Mouse (Mus musculus) regulatory T cell (primary cell): ENCODE data around the gene Slc25a47.
"Not testable (repeated sequence)": the region's sequence is repeated elsewhere in the genome, so short reads cannot be mapped to it uniquely, and the experiment has no call there.

Experiments
- in situ Hi-C: fragments of 300-600 bp; cut with MboI, MseI; formaldehyde crosslinking; loops from one replicate; pipeline ENCODE4 v1.15.1; 2025; ENCODE audit warnings: high pct_unique_total_duplicates

The Slc25a47 gene

GRCm38 (mm10) chr12:108826282-108826957, 9.4 kb upstream of the Slc25a47 start:
- in situ Hi-C loops, result no loop called here

DNA sequence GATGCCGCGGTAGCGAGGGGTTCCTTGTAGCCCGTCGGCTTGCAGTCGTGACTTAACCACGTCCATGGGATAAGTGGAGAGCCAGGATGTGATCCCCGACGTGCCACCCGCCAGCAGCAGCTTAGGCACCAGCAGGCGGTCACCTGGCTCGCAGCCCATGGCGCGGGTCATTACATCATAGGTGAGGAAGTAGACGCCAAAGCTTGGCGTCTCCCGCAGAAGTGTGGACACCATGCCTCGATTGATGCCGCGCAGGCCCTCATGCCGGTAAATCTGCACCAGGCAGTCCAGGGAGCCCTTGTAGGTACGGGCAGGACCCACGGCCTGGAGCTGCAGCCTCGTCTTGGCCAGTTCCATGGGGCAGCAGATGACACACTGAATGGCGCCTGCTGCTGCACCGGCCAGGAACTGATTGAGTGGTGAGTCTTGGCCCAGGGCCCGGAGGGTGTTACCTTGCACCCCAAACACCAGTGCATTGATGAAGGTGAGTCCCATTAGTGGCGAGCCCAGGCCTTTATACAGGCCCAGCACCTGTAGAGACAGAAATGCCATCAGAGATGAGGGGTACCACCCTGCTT, 8.8 kb upstream of the Slc25a47 start:
- in situ Hi-C loops, result no loop called here

GRCm38 (mm10) chr12:108827641-108828040, 8.2 kb upstream of the Slc25a47 start:
- in situ Hi-C loops, result no loop called here

- in situ Hi-C loops, result no loop called here
These were observed 6.2 kb upstream of the Slc25a47 start for GRCm38 (mm10) chr12:108829636-108830035.

DNA sequence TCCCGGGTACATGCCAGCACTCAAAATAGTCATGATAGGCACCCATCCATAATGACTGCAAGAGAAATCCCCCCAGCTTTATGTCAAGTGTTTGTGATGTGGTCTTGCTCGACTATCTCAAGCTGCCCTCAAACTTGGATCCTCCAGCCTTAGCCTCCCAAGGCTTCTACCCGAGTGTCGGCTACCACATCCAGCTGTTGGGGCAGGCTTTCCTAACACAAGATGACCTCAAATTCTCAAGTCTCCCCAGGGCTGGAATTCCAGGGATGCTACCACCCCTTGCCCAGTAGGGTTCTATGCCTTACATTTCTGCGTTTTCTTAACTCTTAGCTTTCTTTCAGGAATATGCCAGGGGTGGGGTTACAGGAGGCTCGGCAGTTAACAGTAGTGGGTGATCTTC, 5.5 kb upstream of the Slc25a47 start:
- in situ Hi-C loops, result no loop called here

- in situ Hi-C loops, result no loop called here
These were observed 3.7 kb upstream of the Slc25a47 start for GRCm38 (mm10) chr12:108831966-108832643.

- in situ Hi-C loops, result no loop called here
These were observed 3.0 kb upstream of the Slc25a47 start for GRCm38 (mm10) chr12:108832851-108833250.

GRCm38 (mm10) chr12:108833408-108833807, 2.4 kb upstream of the Slc25a47 start:
- in situ Hi-C loops, result no loop called here

DNA sequence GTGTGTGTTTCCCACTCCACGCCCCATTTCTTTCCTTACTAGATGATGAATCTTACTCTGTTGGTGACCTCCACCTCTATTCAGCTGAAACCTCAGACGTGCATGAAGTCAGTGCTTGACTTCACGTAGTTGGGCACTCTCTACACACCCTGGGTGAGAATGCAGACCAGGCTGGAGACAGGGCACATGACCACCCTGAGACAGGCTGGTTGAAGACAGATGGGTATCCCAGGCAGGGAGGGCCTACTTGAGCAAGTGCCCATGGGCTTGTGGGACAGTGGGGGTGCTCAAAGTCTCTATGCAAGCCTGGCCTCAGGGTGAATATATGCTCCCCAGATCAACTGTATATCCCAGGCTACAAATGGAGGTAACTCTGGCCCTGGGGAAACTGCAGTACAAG, 1.5 kb upstream of the Slc25a47 start:
- in situ Hi-C loops, result no loop called here

DNA sequence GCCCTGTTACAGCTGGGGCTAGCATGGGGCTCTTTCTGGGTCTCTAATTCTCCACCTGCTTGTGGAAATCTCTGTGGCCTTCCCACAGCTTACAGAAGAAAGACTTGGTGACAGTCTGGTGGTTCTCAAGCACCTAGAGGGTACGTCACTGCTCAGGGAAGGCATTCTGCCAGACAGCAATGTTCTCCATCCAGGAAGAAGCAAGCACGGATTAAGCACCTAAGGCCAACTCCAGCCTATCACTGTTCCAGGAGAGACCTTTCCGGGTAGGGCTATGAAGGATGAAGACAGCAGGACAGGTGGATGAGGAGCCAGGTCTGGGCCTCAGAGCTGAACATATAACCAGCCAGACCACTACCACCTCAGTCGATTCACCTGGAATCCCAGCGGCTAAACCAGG, 1.1 kb upstream of the Slc25a47 start:
- in situ Hi-C loops, result no loop called here

DNA sequence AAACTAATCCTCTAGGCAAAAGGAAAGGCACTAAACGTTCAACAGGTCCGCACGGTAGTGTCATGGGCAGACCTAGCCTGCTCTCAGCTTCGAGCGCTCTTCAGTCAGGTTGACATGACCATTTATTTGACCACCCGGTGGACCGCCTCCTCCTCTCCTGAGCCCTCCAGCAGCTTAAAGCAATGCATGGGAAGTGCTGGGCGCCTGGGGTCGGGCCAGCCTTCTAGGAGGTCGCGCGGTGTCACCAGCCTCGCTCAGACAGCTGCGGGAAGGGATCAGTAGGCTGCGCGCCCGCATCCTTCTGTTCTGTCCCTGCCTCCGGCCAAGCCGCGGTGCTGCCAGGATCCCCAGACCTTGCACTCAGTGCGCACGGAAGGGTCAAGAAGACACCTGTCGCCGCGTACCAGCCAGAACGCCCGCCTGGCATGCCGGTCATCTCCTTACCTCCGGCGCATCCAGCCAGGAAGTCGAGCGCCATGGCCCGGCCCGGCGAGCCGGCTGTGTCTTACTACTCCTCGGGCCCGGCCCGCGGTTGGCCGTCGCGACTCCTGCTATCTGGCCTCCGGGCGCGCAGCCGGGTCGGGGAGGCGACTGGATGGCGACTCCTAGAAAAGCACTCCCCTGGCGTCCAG, 522 bp upstream of the Slc25a47 start:
- in situ Hi-C loops, result no loop called here

DNA sequence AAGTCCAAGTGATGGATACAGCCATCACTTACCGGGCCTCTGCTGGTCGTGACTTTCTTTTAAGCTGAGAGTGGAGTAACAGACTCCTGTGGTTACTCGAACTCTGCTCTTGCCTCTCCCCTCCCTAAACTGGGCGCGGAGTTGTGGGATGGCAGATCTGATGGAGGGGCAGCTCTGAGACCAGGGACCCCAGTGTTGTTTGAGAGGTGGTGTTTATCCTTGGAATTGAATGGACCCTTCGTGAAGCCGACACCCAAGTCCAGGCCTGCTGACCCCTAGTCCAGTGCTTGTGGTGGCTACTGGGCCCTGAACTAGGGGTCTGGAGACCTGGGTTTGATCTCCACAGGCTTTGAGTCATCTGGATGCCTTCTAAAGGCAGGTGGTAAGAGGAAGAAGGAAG, 876 bp downstream of the Slc25a47 start:
- in situ Hi-C loops, result no loop called here

DNA sequence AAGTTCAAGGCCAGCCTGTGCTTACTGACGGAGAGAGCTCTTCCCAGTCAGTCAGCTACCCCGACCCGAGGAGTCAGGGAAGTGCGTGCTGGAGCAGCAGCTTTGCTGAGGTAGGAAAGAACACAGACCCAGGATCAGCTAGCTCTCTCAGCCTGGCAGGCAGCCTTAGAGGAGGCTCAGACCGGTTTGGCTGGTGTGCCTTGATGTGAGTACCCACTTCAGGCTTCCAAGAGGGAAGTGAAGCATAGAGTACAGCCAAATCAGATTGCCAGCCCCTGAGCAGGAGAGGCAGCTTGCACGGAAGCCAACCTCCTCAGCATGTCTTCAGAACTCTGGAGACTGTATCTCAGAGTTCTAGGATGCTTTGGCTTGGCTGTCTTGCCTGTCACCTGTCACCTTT, 5.3 kb downstream of the Slc25a47 start:
- in situ Hi-C loops, result no loop called here

DNA sequence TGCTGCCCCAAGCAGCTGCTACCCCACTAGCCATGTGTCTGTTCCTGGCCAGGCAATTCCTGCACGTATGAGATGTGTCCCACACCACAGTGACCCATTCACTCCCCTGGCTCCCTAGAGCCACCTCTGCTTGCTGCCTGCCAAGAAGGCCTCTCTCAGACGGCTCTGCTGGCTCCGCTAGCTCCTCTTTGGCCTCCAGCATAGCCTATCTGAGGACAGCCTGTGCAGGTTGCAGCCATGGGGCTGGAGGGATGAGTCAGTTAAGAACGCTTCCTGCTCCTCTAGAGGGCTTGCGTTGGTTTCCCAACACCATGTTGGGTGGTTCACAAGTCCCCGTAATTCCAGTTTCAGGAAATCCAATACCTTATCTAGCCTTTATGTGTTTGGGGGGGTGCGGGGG, 6.8 kb downstream of the Slc25a47 start:
- in situ Hi-C loops, result no loop called here

DNA sequence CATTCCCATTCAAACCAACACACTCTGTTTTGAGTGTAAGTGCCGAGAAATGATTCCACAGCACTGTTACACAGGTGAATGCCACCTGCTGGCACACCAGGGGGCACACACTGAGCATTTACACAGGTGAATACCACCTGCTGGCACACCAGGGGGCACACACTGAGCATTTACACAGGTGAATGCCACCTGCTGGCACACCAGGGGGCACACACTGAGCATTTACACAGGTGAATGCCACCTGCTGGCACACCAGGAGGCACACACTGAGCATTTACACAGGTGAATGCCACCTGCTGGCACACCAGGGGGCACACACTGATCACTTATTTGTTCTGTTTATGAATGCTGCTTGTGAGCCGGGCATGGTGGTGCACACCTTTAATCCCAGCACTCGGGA, 12.2 kb downstream of the Slc25a47 start:
- in situ Hi-C loops, result not testable (repeated sequence)

GRCm38 (mm10) chr12:108849488-108850022, 13.7 kb downstream of the Slc25a47 start:
- in situ Hi-C loops, result no loop called here

- in situ Hi-C loops, result no loop called here
These were observed 14.3 kb downstream of the Slc25a47 start for GRCm38 (mm10) chr12:108850129-108850528.

DNA sequence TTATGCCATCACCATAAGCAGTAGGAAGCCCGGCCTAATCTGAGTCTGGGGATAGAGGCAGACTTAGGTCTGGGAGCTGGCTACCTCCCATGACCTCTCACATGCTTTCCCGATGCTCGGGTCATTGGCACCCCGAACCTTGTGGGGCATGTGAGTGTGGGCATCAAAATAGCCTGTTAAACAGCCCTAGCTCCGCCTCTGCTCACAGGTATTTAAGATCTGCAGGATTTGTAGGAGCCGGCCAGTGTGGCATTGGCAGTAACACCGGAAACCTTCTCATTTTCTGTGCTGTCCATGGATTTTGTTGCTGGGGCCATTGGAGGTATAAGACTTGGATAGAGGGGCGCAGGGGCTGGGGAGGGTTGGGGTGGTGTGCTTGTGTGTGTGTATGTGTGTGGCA, 15.0 kb downstream of the Slc25a47 start:
- in situ Hi-C loops, result no loop called here

DNA sequence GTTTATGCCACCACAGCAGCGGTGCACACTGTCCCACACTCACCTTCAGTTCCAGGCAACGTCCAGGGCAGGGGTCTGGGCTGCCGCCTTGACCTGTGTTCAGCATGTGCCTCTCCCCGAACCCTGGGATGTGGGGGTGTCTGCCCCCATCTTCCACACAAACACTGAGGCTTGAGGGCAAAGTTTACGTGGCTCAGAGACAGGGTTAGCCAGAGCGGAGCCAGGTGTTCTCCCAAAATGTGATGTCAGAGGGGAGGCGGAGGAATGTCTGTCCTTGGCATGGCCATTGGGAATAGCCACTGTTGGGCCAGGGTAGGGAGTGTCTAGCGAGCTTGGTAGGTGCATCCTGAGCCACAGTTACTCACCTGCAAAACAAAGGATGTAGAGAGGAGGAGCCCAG, 17.0 kb downstream of the Slc25a47 start:
- in situ Hi-C loops, result no loop called here

DNA sequence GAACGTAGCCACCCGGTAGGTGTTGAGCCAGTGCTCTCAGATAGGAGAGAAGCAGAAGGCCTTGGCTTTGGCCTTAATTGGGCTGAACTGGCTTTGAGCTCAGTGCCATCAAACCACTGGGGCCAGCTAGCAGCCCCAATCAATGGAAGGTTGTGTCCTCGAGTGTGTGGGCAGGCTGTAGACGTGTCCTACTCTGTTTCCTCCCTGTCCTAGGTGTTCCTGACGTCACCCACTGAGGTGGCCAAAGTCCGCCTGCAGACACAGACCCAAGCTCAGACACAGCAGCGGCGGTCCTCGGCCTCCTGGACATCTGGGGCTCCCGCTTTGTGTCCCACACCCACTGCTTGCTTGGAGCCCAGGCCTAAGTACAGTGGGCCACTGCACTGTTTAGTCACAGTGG, 19.2 kb downstream of the Slc25a47 start:
- in situ Hi-C loops, result no loop called here

- in situ Hi-C loops, result no loop called here
These were observed 20.3 kb downstream of the Slc25a47 start for GRCm38 (mm10) chr12:108856186-108856585.

- in situ Hi-C loops, result no loop called here
These were observed 21.3 kb downstream of the Slc25a47 start for GRCm38 (mm10) chr12:108857109-108857508.
